Mouse (Mus musculus): ENCODE results near the gene Cyb5r3.

The Cyb5r3 gene

GRCm38 (mm10) chr15:83169772-83170722 is 2.3 kb downstream of the Cyb5r3 start:
- DNase-seq, result no peak

GRCm38 (mm10) chr15:83168875-83169771 is 3.3 kb downstream of the Cyb5r3 start:
- DNase-seq, result no peak

- no peak for DNase-seq
Observed at GRCm38 (mm10) chr15:83168311-83168710, 4.1 kb downstream of the Cyb5r3 start.

GRCm38 (mm10) chr15:83167550-83168065 is 4.8 kb downstream of the Cyb5r3 start:
- no peak for DNase-seq

- DNase-seq, result no peak
Observed at GRCm38 (mm10) chr15:83167126-83167525, 5.3 kb downstream of the Cyb5r3 start.

GRCm38 (mm10) chr15:83166642-83167041 is 5.8 kb downstream of the Cyb5r3 start:
- no peak for DNase-seq

GRCm38 (mm10) chr15:83165526-83166315 is 6.7 kb downstream of the Cyb5r3 start:
- no peak for DNase-seq

- DNase-seq, result no peak
Observed at GRCm38 (mm10) chr15:83164971-83165471, 7.4 kb downstream of the Cyb5r3 start.

- no peak for DNase-seq
Observed at GRCm38 (mm10) chr15:83162818-83163485, 9.4 kb downstream of the Cyb5r3 start.

- no peak for DNase-seq
Observed at GRCm38 (mm10) chr15:83162001-83162400, 10.4 kb downstream of the Cyb5r3 start.

- DNase-seq, result no peak
Observed at GRCm38 (mm10) chr15:83161062-83161748, 11.2 kb downstream of the Cyb5r3 start.

GRCm38 (mm10) chr15:83160561-83160960 is 11.8 kb downstream of the Cyb5r3 start:
- DNase-seq, result no peak

GRCm38 (mm10) chr15:83159823-83160222 is 12.6 kb downstream of the Cyb5r3 start:
- no peak for DNase-seq

GRCm38 (mm10) chr15:83158587-83159160 is 13.7 kb downstream of the Cyb5r3 start:
- DNase-seq, result no peak

GRCm38 (mm10) chr15:83157667-83158064 is 14.7 kb downstream of the Cyb5r3 start:
- DNase-seq, result no peak

- DNase-seq, result peak in 1 of 2 experiments; percentile 24
Observed at GRCm38 (mm10) chr15:83156929-83157666, 15.3 kb downstream of the Cyb5r3 start.

- DNase-seq, result no peak
Observed at GRCm38 (mm10) chr15:83155672-83156419, 16.5 kb downstream of the Cyb5r3 start.

GRCm38 (mm10) chr15:83154309-83154708 is 18.1 kb downstream of the Cyb5r3 start:
- no peak for DNase-seq

GRCm38 (mm10) chr15:83150694-83151093 is 21.7 kb downstream of the Cyb5r3 start:
- no peak for DNase-seq

Measured in thymus, adult 18-20 months (tissue).